Mouse (Mus musculus) stomach, postnatal 0 days (tissue): ENCODE results near the gene Opalin. TPM values are rescaled to one million over a fixed set of nuclear protein-coding genes. Genes with fewer than 3 reads are reported as not detected.

ENCODE experiments used
- ATAC-seq: fragments of 200-750 bp; cut with Nextera tagmentation; 2 replicates; pipeline ENCODE4 v1.8.0; 2017; ENCODE audit not compliant: low FRiP score, low TSS enrichment
- DNase-seq: peaks from one replicate; pipeline ENCODE4 v3.0.0-alpha.2; 2016; ENCODE audit warnings: low spot score
- H3K27ac ChIP-seq: fragments of 300-500 bp; sonication (generic); replicated peaks from 2 replicates; pipeline ENCODE4 v1.5.1; 2014; ENCODE audit warnings: mild to moderate bottlenecking, control low read depth
- H3K27me3 ChIP-seq: fragments of 300-500 bp; sonication (generic); 2 replicates; pipeline ENCODE4 v1.6.1; 2014; ENCODE audit warnings: low read length; ENCODE audit not compliant: control insufficient read depth, insufficient read depth
- H3K36me3 ChIP-seq: fragments of 300-500 bp; sonication (generic); 2 replicates; pipeline ENCODE4 v1.6.1; 2014; ENCODE audit warnings: low read length, mixed read lengths; ENCODE audit not compliant: control insufficient read depth, insufficient read depth
- H3K4me1 ChIP-seq: fragments of 300-500 bp; sonication (generic); replicated peaks from 2 replicates; pipeline ENCODE4 v1.6.1; 2014; ENCODE audit warnings: antibody characterized with exemption; ENCODE audit not compliant: control insufficient read depth, insufficient read depth
- H3K4me2 ChIP-seq: fragments of 300-500 bp; sonication (generic); replicated peaks from 2 replicates; pipeline ENCODE4 v1.6.1; 2014; ENCODE audit warnings: low read depth, mild to moderate bottlenecking, control low read depth, moderate library complexity
- H3K4me3 ChIP-seq: fragments of 300-500 bp; sonication (generic); 2 replicates; pipeline ENCODE4 v1.5.1; 2014; ENCODE audit warnings: low read depth, low read length, control low read depth
- H3K9ac ChIP-seq: fragments of 300-500 bp; sonication (generic); 2 replicates; pipeline ENCODE4 v1.6.1; 2014; ENCODE audit warnings: mild to moderate bottlenecking, low read length, control low read depth, mixed read lengths
- H3K9me3 ChIP-seq: fragments of 300-500 bp; sonication (generic); 2 replicates; pipeline ENCODE4 v1.6.1; 2016; ENCODE audit warnings: low read length; ENCODE audit not compliant: control insufficient read depth
- CTCF ChIP-seq: IDR thresholded peaks from 2 replicates; pipeline ENCODE4 v1.5.1; 2016; ENCODE audit warnings: antibody characterized with exemption, low read depth, mild to moderate bottlenecking, moderate library complexity
- EP300 ChIP-seq: optimal IDR thresholded peaks from 2 replicates; pipeline ENCODE3; 2016; ENCODE audit warnings: antibody characterized with exemption
- WGBS: fragments of 180-500 bp; shearing (Covaris S2); extraction: QIAGEN DNeasy Blood & Tissue Kit; methylation state at CpG from one replicate; pipeline ENCODE4 v1.1.7; 2014; 5-methylcytosine and 5-hydroxymethylcytosine counted together
- polyA plus RNA-seq: library from polyadenylated mRNA; unstranded; fragments of >200 nt; fragmentation: Nextera tagmentation; extraction: Ambion mirVana; gene quantifications from 2 replicates; pipeline ENCODE4 v1.2.1, GENCODE M21; 2015

The Opalin gene
- polyA plus RNA-seq, 1 experiment from 2014 or later, result not detected

- Histone ChIP-seq H3K4me3 (no peak overlapping the region), H3K4me2 (no peak overlapping the region), H3K27me3 (no peaks in the 10 kb centered on the region), H3K9ac (no peak overlapping the region), H3K9me3 (no peaks in the 10 kb centered on the region), H3K4me1 (no peaks in the 10 kb centered on the region), H3K27ac (no peak overlapping the region), H3K36me3 (no peaks in the 10 kb centered on the region)
- DNase-seq (no peak), ATAC-seq (no peak)
- TF ChIP-seq CTCF (peak; percentile 79), EP300 (no peak)
- WGBS, result 46% methylated on average over 8 of the region's 8 CpGs
Measured at GRCm38 (mm10) chr19:41104922-41105321, 28.0 kb upstream of the Opalin start.

GRCm38 (mm10) chr19:41101390-41101789 lies 24.5 kb upstream of the Opalin start:
- H3K4me1 ChIP-seq, result no peaks in the 10 kb centered on the region
- no peak for TF ChIP-seq EP300
- no peak for TF ChIP-seq CTCF

GRCm38 (mm10) chr19:41100863-41101262 lies 23.9 kb upstream of the Opalin start:
- WGBS, result 92% methylated on average over 7 of the region's 7 CpGs

More at GRCm38 (mm10) chr19:41101390-41101789, 24.5 kb upstream of the Opalin start:
- H3K27me3 ChIP-seq, result no peaks in the 10 kb centered on the region
- no peak overlapping the region for H3K9ac ChIP-seq
- no peak overlapping the region for H3K4me3 ChIP-seq
- H3K4me2 ChIP-seq, result no peak overlapping the region
- no peak for DNase-seq
- no peak overlapping the region for H3K27ac ChIP-seq
- no peaks in the 10 kb centered on the region for H3K9me3 ChIP-seq
- 84% methylated on average over 8 of the region's 8 CpGs for WGBS
- ATAC-seq, result no peak
- H3K36me3 ChIP-seq, result no peaks in the 10 kb centered on the region

GRCm38 (mm10) chr19:41097038-41097437 lies 20.1 kb upstream of the Opalin start:
- WGBS, result 72% methylated on average over 4 of the region's 4 CpGs
- Histone ChIP-seq H3K4me3 (no peak overlapping the region), H3K9me3 (no peaks in the 10 kb centered on the region), H3K4me1 (no peaks in the 10 kb centered on the region), H3K36me3 (no peaks in the 10 kb centered on the region), H3K27ac (no peak overlapping the region), H3K27me3 (no peaks in the 10 kb centered on the region), H3K9ac (no peak overlapping the region), H3K4me2 (no peak overlapping the region)
- DNase-seq (no peak), ATAC-seq (no peak)
- no peak for TF ChIP-seq CTCF
- no peak for TF ChIP-seq EP300

More at GRCm38 (mm10) chr19:41100863-41101262, 23.9 kb upstream of the Opalin start:
- Histone ChIP-seq H3K27ac (no peak overlapping the region), H3K4me1 (no peaks in the 10 kb centered on the region), H3K36me3 (no peaks in the 10 kb centered on the region), H3K4me3 (no peak overlapping the region), H3K9ac (no peak overlapping the region), H3K4me2 (no peak overlapping the region), H3K9me3 (no peaks in the 10 kb centered on the region), H3K27me3 (no peaks in the 10 kb centered on the region)
- ATAC-seq (no peak), DNase-seq (no peak)
- no peak for TF ChIP-seq CTCF
- no peak for TF ChIP-seq EP300

- WGBS, result 48% methylated on average over 2 of the region's 2 CpGs
Measured at GRCm38 (mm10) chr19:41091901-41092300, 15.0 kb upstream of the Opalin start.

GRCm38 (mm10) chr19:41089833-41090232 lies 12.9 kb upstream of the Opalin start:
- Histone ChIP-seq H3K27ac (no peak overlapping the region), H3K4me2 (no peak overlapping the region), H3K27me3 (no peaks in the 10 kb centered on the region), H3K4me3 (no peak overlapping the region), H3K9me3 (no peaks in the 10 kb centered on the region), H3K36me3 (no peaks in the 10 kb centered on the region), H3K9ac (no peak overlapping the region), H3K4me1 (no peaks in the 10 kb centered on the region)
- 7% methylated on average over 5 of the region's 5 CpGs for WGBS
- DNase-seq (peak; percentile 69), ATAC-seq (no peak)
- TF ChIP-seq CTCF (peak; percentile 89), EP300 (no peak)

More at GRCm38 (mm10) chr19:41091901-41092300, 15.0 kb upstream of the Opalin start:
- H3K27me3 ChIP-seq, result no peaks in the 10 kb centered on the region
- ATAC-seq (no peak), DNase-seq (no peak)
- H3K4me2 ChIP-seq, result no peak overlapping the region
- no peak for TF ChIP-seq CTCF
- H3K9ac ChIP-seq, result no peak overlapping the region
- no peaks in the 10 kb centered on the region for H3K9me3 ChIP-seq
- no peak overlapping the region for H3K4me3 ChIP-seq
- H3K4me1 ChIP-seq, result no peaks in the 10 kb centered on the region
- no peak overlapping the region for H3K27ac ChIP-seq
- H3K36me3 ChIP-seq, result no peaks in the 10 kb centered on the region
